Mouse (Mus musculus) naive thymus-derived CD4-positive, alpha-beta T cell, adult 2 months (primary cell): Measurements from ENCODE around the gene Bahcc1.

Experiments used
- DNase-seq: peaks from one replicate; pipeline ENCODE4 v3.0.0-alpha.2; 2011; ENCODE audit warnings: low read depth

Gene Bahcc1

GRCm38 (mm10) chr11:120228911-120229437 lies 3.8 kb upstream of the Bahcc1 start:
- no peak for DNase-seq

- no peak for DNase-seq
Observed at GRCm38 (mm10) chr11:120229861-120230751, 2.6 kb upstream of the Bahcc1 start.

DNA sequence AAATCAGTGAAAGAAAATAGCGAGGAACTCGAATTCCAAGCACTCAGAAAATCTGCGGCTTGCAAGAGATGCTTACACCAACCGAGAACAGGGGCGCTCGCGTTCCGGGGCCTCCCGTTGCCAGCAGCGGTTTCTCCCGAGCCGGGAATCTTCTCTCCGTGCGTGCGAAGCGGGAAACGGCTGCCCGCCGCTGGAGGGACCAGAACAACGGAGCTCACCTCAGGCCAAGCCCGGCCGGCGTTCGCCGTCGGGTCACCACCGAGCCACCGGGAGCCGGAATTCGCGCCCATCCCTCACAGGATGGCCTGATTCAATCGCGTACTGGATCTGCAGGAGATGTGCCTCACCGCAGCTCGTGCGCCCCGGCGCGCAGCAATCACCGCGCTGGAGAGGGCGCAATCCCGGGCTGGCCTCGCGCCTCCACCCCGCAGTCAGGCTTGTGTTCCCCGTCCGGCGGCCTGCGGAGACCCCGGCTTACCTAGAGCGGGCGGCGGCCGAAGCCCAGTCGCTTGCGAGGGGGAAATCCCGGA lies 1.8 kb upstream of the Bahcc1 start:
- DNase-seq = peak; percentile 48

DNA sequence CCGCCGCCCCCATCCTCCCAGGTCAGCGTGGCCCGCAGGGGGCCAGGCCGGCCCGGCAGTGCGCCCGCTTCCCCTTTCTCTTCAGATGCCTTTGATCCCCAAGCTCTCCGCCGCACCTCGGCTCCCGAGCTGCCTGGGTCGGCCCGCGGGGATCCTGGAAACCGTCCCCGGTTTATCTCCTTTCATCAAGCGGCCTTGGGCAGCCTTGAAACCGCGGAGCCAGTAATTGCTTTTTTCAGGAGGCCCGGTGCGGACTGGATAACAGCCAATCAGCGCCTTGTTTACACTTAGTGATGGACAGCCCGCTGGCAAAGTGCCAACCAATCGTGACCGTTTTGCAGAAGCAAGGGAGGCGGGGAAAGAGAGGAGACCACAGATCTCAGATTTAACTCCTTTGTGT lies 1.4 kb upstream of the Bahcc1 start:
- DNase-seq = peak; percentile 66

GRCm38 (mm10) chr11:120233441-120234135 lies 841 bp downstream of the Bahcc1 start:
- DNase-seq = peak; percentile 36

GRCm38 (mm10) chr11:120234136-120234775 lies 1.5 kb downstream of the Bahcc1 start:
- peak; percentile 54 for DNase-seq

DNA sequence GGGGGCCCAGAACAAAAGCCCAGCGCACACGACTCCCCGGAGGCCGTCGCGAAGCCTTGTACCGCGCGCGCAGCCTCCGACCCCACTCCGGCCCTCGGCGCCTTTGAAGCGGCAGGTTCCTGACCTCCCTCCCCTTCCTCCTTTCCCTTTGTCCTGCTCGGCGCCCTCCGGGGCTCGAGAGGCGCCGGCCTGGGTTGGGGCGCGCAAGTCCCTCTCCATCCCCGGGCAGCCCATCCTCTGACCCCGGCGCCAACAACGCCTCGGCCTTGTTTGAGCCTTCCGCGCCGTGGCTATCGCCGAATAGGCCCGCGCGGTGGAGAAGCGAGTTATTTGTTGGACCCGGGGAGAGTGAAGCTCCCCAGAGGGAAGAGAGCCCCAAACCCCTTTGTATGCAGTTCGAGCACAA lies 2.0 kb downstream of the Bahcc1 start:
- DNase-seq = no peak

DNA sequence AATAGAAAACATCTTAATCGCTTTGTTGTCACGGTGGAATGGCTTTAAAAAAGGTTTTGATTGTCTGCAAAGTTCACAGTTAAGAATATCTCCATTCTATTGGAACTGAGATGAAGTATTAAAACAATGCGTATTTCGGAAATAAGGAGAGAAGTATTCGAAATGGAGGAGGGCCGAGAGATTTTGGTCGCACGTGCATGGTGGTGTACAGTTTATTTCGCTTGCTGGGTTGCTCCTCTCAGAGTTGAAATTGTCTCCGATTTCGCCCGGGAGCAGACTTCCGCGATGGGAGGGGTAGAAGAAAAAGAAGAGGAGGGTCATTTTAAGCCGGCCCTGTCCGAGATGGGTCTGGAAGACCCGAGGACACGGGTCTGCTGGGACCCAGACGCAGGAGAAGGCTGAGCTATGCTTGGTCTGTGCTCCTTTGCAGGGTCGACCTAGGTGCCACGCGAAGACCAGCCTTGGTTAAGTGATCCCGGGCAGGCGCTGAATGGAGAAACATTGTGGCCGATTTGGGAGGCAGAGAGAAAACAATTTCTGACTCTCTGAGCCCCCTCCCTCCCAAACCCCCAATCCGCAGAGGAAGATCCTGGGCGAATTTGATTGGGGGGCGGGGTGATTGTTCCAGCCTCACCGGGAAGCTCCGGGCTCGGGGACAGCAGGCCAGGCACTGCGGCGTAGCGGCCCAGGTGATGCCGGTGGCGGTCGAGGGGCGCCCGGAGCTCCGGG lies 2.8 kb downstream of the Bahcc1 start:
- DNase-seq = peak; percentile 39

DNA sequence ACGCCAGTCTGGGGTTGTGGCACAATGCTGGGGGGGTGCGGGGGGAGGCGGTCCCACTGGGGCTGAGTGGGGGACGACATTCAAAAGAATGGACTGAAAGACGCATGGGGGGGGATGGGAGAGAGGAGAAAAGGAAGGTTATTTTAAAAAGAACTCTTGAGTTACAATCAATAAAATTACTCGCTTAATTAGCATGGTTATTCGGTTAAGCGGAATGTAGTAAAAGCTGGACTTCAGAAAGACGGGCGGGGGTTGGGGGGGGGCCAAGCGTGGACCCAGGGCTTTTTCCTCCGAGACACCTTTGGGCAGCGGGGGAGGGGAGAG lies 3.3 kb downstream of the Bahcc1 start:
- no peak for DNase-seq

DNA sequence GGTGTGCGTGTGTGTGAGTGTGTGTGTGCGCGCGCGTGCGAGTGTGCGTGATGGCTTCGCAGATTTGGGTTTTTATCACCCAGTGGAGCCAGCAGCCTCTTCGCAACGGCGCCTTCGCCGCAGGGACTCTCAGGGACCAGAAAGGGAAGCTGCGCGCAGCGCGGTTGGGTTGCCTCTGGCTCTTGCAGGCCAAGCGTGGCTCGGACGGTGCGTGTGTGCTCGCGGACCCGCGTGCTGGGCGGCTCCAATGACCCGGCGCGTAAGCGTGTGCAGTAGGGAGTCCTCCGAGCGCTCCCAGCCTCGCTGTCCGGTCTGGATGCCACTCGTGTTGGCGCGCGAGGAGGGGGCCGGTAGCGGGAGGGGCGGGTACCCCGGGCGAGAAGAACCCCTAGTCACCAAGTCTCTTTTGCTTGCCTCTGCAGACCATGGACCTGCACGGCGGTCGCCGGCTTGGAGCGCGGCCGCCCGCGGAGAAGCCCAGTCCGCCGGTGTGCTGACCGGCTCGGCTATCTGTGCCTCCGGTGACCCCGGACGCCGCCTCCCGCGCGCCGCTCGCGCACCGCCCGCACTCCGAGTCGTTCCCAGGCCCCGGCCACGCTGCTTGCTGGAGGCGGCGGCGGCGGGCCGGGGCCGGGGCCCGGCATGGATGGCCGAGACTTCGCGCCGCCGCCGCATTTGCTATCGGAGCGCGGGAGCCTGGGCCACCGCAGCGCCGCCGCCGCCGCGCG lies 3.9 kb downstream of the Bahcc1 start:
- DNase-seq = peak; percentile 47

DNA sequence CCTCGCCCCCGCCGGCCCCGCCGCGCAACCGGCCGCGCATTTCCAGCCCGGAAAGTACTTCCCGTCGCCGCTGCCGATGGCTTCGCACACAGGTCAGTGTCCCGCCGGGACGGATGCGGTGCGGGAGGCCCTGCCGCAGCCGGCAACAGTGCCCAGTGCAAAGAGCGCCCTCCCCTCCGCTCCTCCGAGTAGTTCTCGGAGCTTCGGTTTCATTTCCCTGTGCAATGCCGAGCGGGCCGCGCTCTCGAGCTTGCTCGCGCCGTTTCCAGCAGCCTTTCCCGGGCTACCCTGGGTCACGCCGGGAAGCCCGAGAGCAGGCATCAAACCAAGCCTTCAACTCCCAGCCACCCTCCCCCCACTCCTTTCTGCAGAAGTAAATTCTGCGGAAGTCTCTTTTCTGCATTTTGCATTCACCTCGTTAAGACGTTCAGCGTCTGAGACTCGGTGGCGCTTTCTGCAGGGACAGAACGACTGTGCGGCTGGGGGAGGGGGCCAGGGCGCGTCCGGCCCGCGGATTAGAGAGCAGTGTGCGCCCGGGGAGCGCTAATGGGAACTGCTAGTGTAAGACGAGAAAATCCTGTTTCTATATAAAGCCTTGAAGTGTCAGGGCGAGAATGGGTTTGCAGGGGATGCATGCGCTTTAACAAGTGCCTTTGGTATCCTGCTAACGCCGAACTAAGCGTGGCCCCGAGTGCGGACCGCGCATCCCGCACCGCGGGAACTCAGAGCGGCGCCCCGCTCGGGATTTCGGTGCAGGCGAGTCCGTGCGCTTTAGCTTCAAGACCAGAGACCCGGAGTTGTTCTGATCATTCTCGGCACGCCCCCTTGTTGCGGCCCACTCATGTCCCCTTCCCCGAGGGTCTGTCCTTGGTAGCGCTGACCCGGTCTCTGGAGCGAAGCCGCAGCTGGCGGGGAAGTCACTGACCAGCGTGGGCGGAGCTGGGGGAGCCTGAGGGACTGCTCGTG lies 4.7 kb downstream of the Bahcc1 start:
- DNase-seq = peak; percentile 59

GRCm38 (mm10) chr11:120238306-120238705 lies 5.6 kb downstream of the Bahcc1 start:
- DNase-seq = no peak

DNA sequence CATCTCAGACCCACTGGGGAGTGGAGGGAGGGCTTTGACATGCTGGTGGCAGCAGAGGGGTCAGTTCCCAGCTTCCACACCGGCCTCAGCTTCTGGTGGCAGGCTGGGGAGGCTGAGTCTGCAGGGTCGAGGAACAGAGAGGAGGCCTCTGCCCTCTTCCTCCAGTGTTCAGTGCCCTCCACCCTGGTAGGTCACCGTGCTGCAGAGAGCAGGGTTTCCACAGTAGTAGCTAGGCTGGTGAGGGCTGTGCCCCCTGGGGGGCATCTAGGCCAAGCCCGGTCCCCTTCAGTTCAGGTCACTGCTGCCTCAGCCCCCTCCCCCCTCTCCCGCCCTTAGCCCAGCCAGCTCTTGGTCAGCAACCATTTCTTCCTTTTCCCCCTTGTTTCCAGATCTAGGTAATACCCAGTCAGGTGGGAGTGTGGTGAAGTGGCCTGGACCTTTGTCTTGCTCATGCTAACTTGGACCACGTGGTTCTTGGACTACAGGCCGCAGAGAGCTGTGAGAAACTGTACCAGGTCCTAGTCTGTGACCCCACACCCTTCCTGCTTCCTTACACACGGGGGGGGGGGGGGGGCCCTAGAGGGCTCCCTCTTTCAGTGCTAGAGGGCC lies 6.1 kb downstream of the Bahcc1 start:
- DNase-seq = no peak

GRCm38 (mm10) chr11:120239581-120239991 lies 6.8 kb downstream of the Bahcc1 start:
- no peak for DNase-seq

- DNase-seq = no peak
Observed at GRCm38 (mm10) chr11:120240206-120240605, 7.5 kb downstream of the Bahcc1 start.

DNA sequence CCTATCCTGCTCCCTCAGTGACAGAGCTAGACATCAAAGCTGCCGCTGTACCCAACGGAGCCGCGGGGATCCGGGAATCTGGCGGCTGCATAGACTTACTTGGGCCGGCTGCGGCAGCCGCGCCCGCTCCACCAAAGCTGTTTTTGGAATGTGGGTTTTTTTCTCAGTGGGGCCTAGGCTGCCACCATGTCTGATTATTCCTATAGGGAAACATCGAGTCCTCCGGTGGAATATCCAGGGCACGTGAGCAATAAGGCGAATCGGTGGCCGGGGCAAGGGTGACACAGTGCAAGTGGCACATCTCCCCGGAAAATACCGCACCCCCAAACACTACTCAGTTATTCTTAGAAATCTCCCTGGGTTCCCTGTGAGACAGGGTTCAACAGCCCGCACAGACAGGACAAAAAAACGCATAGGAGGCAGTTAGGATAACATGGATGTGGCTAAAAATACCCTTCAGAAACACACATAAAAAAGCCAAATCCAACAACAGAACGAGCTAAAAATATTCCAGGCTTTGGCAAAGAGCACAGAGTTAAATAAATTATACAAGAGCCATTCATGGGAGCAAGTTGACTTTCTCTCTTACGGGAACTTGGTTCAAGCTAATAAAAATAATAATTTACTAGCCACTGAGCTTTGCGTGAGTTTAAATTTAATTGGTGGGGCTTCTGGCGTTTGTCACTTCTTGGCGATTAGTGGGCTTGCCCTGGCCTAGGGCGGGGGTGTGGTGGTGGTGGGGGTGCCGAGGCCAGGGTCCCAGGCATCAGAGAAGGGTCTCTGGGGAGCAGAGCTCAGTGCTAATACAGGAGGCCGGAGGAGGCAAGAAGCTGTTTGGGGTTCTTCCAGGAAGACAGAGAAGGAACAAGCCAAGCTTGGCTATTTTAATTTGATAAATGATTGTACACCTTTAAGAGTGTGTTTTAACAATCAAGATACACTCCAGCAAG lies 8.5 kb downstream of the Bahcc1 start:
- DNase-seq = no peak

DNA sequence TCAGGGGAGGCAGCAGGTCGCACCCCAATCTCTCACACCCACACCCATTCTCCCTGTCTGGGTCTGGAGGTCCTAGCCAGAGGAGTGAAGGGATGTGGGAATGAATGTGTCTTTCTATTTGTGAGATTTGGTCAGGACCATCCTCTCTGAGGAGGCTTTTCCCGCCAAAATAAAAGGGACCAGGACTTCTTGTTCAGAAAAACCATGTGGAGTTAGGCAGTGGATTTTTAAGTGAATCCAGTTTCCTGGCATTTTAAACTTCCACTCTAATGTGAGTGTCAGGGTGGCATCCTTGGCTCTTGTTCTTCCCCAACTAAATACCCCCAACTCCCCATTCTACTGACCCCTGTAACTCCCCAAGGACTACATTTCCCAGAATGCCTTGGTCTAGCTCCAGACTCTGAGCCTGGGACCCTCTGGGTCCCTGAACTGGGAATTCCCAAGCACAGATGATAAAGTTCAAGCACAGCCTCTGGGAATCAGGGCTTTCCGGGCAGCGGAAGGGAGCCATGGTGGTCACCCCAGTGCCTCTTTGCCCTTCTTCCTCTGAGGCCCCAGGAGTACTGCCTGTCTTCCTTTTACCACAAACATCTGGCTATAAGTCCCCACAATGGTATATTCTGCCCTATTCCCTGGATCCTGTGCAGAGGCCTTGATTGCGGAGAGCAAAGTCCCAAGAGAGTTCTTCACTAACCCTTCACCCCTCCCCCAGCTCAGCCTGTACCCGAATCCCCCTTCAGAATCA lies 9.4 kb downstream of the Bahcc1 start:
- no peak for DNase-seq
